Mouse (Mus musculus) forebrain, embryonic 15.5 days (tissue): ENCODE data around the gene Sf3a2. TPM values are rescaled to one million over a fixed set of nuclear protein-coding genes. Genes with fewer than 3 reads are reported as not detected.
A peak's percentile ranks its signal among the peaks of the same experiment; 100 is the strongest.

Source experiments
- ATAC-seq: fragments of 200-750 bp; cut with Nextera tagmentation; replicated peaks from 2 replicates; pipeline ENCODE4 v1.8.0; 2017; ENCODE audit warnings: mild to moderate bottlenecking, moderate TSS enrichment, moderate library complexity
- H3K27ac ChIP-seq: fragments of 300-500 bp; sonication (generic); replicated peaks from 2 replicates; pipeline ENCODE4 v1.5.1; 2015; ENCODE audit warnings: mild to moderate bottlenecking, inconsistent platforms
- H3K27me3 ChIP-seq: fragments of 300-500 bp; sonication (generic); 2 replicates; pipeline ENCODE4 v1.6.1; 2015; ENCODE audit warnings: inconsistent platforms
- H3K36me3 ChIP-seq: fragments of 300-500 bp; sonication (generic); 2 replicates; pipeline ENCODE4 v1.6.1; 2015; ENCODE audit warnings: mild to moderate bottlenecking, inconsistent platforms
- H3K4me1 ChIP-seq: fragments of 300-500 bp; sonication (generic); 2 replicates; pipeline ENCODE4 v1.6.1; 2015; ENCODE audit warnings: inconsistent platforms
- H3K4me2 ChIP-seq: fragments of 300-500 bp; sonication (generic); replicated peaks from 2 replicates; pipeline ENCODE4 v1.6.1; 2015; ENCODE audit warnings: mild to moderate bottlenecking, inconsistent platforms
- H3K4me3 ChIP-seq: fragments of 300-500 bp; sonication (generic); 2 replicates; pipeline ENCODE4 v1.5.1; 2015; ENCODE audit warnings: mild to moderate bottlenecking, inconsistent platforms
- H3K9ac ChIP-seq: fragments of 300-500 bp; sonication (generic); replicated peaks from 2 replicates; pipeline ENCODE4 v1.6.1; 2015; ENCODE audit warnings: mild to moderate bottlenecking, inconsistent platforms
- H3K9me3 ChIP-seq: fragments of 300-500 bp; sonication (generic); 2 replicates; pipeline ENCODE4 v1.6.1; 2016; ENCODE audit warnings: inconsistent platforms
- WGBS: fragments of 180-500 bp; shearing (Covaris S2); methylation state at CpG from one replicate; pipeline ENCODE4 v1.1.7; 2015; ENCODE audit warnings: mixed read lengths; 5-methylcytosine and 5-hydroxymethylcytosine counted together
- polyA plus RNA-seq: library from polyadenylated mRNA; unstranded; fragments of >200 nt; fragmentation: Nextera tagmentation; extraction: Ambion mirVana; gene quantifications from 2 replicates; pipeline ENCODE4 v1.2.1, GENCODE M21; 2015

Sf3a2 gene
- polyA plus RNA-seq, 1 experiment from 2014 or later, result 60.2 TPM

- Histone ChIP-seq H3K9me3 (no peaks in the 10 kb centered on the region), H3K4me2 (no peak overlapping the region), H3K36me3 (peaks cover 22% of the 10 kb centered on the region), H3K27ac (no peak overlapping the region), H3K27me3 (peaks cover 18% of the 10 kb centered on the region), H3K9ac (no peak overlapping the region), H3K4me3 (no peak overlapping the region), H3K4me1 (peaks cover 19% of the 10 kb centered on the region)
- 4% methylated on average over 9 of the region's 9 CpGs for WGBS
- no peak for ATAC-seq
These were observed 33.1 kb downstream of the Sf3a2 start for GRCm38 (mm10) chr10:80831136-80831535.

- Histone ChIP-seq H3K9ac (no peak overlapping the region), H3K4me2 (no peak overlapping the region), H3K9me3 (no peaks in the 10 kb centered on the region), H3K4me3 (no peak overlapping the region), H3K36me3 (peaks cover 22% of the 10 kb centered on the region), H3K27ac (no peak overlapping the region), H3K27me3 (peaks cover 18% of the 10 kb centered on the region), H3K4me1 (peaks cover 14% of the 10 kb centered on the region)
- ATAC-seq, result no peak
- WGBS, result 51% methylated on average over 7 of the region's 7 CpGs
These were observed 34.8 kb downstream of the Sf3a2 start for GRCm38 (mm10) chr10:80832818-80833217.

GRCm38 (mm10) chr10:80835617-80836016 is 37.6 kb downstream of the Sf3a2 start:
- H3K4me2 ChIP-seq, result no peak overlapping the region
- H3K4me1 ChIP-seq, result no peaks in the 10 kb centered on the region
- H3K9me3 ChIP-seq, result no peaks in the 10 kb centered on the region
- H3K9ac ChIP-seq, result no peak overlapping the region
- H3K4me3 ChIP-seq, result no peak overlapping the region
- ATAC-seq, result no peak
- 0 out of 2 replicates have a peak, but pooled peaks cover 4% of the 10 kb centered on the region for H3K36me3 ChIP-seq
- no peak overlapping the region for H3K27ac ChIP-seq
- peaks cover 18% of the 10 kb centered on the region for H3K27me3 ChIP-seq
- WGBS, result 62% methylated on average over 30 of the region's 30 CpGs

GRCm38 (mm10) chr10:80836949-80837379 is 39.0 kb downstream of the Sf3a2 start:
- H3K36me3 ChIP-seq, result 0 out of 2 replicates have a peak, but pooled peaks cover 4% of the 10 kb centered on the region

GRCm38 (mm10) chr10:80837827-80838226 is 39.8 kb downstream of the Sf3a2 start:
- Histone ChIP-seq H3K4me2 (no peak overlapping the region), H3K4me1 (no peaks in the 10 kb centered on the region), H3K9ac (no peak overlapping the region), H3K4me3 (no peak overlapping the region), H3K27me3 (peaks cover 24% of the 10 kb centered on the region), H3K27ac (no peak overlapping the region), H3K36me3 (0 out of 2 replicates have a peak, but pooled peaks cover 4% of the 10 kb centered on the region), H3K9me3 (no peaks in the 10 kb centered on the region)
- WGBS, result 10% methylated on average over 2 of the region's 2 CpGs
- no peak for ATAC-seq

More at GRCm38 (mm10) chr10:80836949-80837379, 39.0 kb downstream of the Sf3a2 start:
- 42% methylated on average over 7 of the region's 7 CpGs for WGBS
- no peak overlapping the region for H3K9ac ChIP-seq
- no peaks in the 10 kb centered on the region for H3K4me1 ChIP-seq
- ATAC-seq, result no peak
- peaks cover 18% of the 10 kb centered on the region for H3K27me3 ChIP-seq
- H3K9me3 ChIP-seq, result no peaks in the 10 kb centered on the region
- no peak overlapping the region for H3K4me3 ChIP-seq
- no peak overlapping the region for H3K4me2 ChIP-seq
- H3K27ac ChIP-seq, result no peak overlapping the region

GRCm38 (mm10) chr10:80838346-80838912 is 40.4 kb downstream of the Sf3a2 start:
- Histone ChIP-seq H3K4me1 (peaks cover 5% of the 10 kb centered on the region; the same call in 1 of the 2 replicates), H3K27ac (no peak overlapping the region), H3K9ac (no peak overlapping the region), H3K27me3 (peaks cover 30% of the 10 kb centered on the region), H3K4me3 (no peak overlapping the region), H3K4me2 (no peak overlapping the region), H3K9me3 (no peaks in the 10 kb centered on the region), H3K36me3 (0 out of 2 replicates have a peak, but pooled peaks cover 4% of the 10 kb centered on the region)
- ATAC-seq, result no peak
- 75% methylated on average over 2 of the region's 2 CpGs for WGBS

GRCm38 (mm10) chr10:80839848-80840247 is 41.9 kb downstream of the Sf3a2 start:
- Histone ChIP-seq H3K4me2 (no peak overlapping the region), H3K4me1 (peaks cover 16% of the 10 kb centered on the region), H3K27ac (no peak overlapping the region), H3K36me3 (no peaks in the 10 kb centered on the region), H3K9ac (no peak overlapping the region), H3K27me3 (peaks cover 30% of the 10 kb centered on the region), H3K9me3 (no peaks in the 10 kb centered on the region), H3K4me3 (no peak overlapping the region)
- WGBS, result 55% methylated on average over 6 of the region's 6 CpGs
- ATAC-seq, result no peak

- H3K27me3 ChIP-seq, result peaks cover 26% of the 10 kb centered on the region
- peaks cover 16% of the 10 kb centered on the region for H3K4me1 ChIP-seq
- H3K36me3 ChIP-seq, result no peaks in the 10 kb centered on the region
- H3K9me3 ChIP-seq, result no peaks in the 10 kb centered on the region
- ATAC-seq, result no peak
- WGBS, result 63% methylated on average over 2 of the region's 2 CpGs
- H3K27ac ChIP-seq, result no peak overlapping the region
- H3K4me2 ChIP-seq, result no peak overlapping the region
- H3K4me3 ChIP-seq, result no peak overlapping the region
- H3K9ac ChIP-seq, result no peak overlapping the region
These were observed 43.7 kb downstream of the Sf3a2 start for GRCm38 (mm10) chr10:80841685-80842084.

- WGBS, result 80% methylated on average over 15 of the region's 15 CpGs
These were observed 44.3 kb downstream of the Sf3a2 start for GRCm38 (mm10) chr10:80842334-80842733.

GRCm38 (mm10) chr10:80843087-80843930 is 45.3 kb downstream of the Sf3a2 start:
- Histone ChIP-seq H3K4me3 (peak overlapping the region; percentile 54), H3K27me3 (peaks cover 26% of the 10 kb centered on the region), H3K9ac (peak overlapping the region; percentile 55), H3K36me3 (no peaks in the 10 kb centered on the region), H3K4me1 (peaks cover 16% of the 10 kb centered on the region), H3K4me2 (peak overlapping the region; percentile 82), H3K27ac (no peak overlapping the region), H3K9me3 (no peaks in the 10 kb centered on the region)
- 7% methylated on average over 31 of the region's 32 CpGs for WGBS
- peak; percentile 44 for ATAC-seq

More at GRCm38 (mm10) chr10:80842334-80842733, 44.3 kb downstream of the Sf3a2 start:
- ATAC-seq, result no peak
- no peaks in the 10 kb centered on the region for H3K36me3 ChIP-seq
- no peaks in the 10 kb centered on the region for H3K9me3 ChIP-seq
- H3K9ac ChIP-seq, result no peak overlapping the region
- no peak overlapping the region for H3K27ac ChIP-seq
- H3K4me2 ChIP-seq, result no peak overlapping the region
- H3K27me3 ChIP-seq, result peaks cover 26% of the 10 kb centered on the region
- H3K4me1 ChIP-seq, result peaks cover 16% of the 10 kb centered on the region
- no peak overlapping the region for H3K4me3 ChIP-seq

GRCm38 (mm10) chr10:80843931-80844547 is 46.0 kb downstream of the Sf3a2 start, which contains the start of gene Lingo3:
Lingo3 (minus strand) TSS chr10:80844039.
- WGBS, result 4% methylated on average over 51 of the region's 51 CpGs
- peak within 1 kb of the TSS; percentile 55 for H3K9ac ChIP-seq
- ATAC-seq, result peak; percentile 49
- H3K9me3 ChIP-seq, result no peaks in the 10 kb centered on the region
- no peaks in the 10 kb centered on the region for H3K36me3 ChIP-seq
- peak within 1 kb of the TSS; percentile 54 for H3K4me3 ChIP-seq
- H3K27me3 ChIP-seq, result peaks cover 26% of the 10 kb centered on the region
- H3K4me1 ChIP-seq, result peaks cover 16% of the 10 kb centered on the region
- peak within 1 kb of the TSS; percentile 82 for H3K4me2 ChIP-seq
- no peak within 1 kb of the TSS for H3K27ac ChIP-seq
